Mouse (Mus musculus) A20 (cell line): Measurements from ENCODE around the gene Fstl5.
A peak's percentile ranks its signal among the peaks of the same experiment; 100 is the strongest.
"Not testable (repeated sequence)": the region's sequence is repeated elsewhere in the genome, so short reads cannot be mapped to it uniquely, and the experiment has no call there.

Experiments used
- DNase-seq: peaks from one replicate; pipeline ENCODE4 v3.0.0-alpha.2; 2011; ENCODE audit warnings: low read depth, low spot score

The Fstl5 gene

GRCm38 (mm10) chr3:76507891-76508290 lies 433.8 kb downstream of the Fstl5 start:
- DNase-seq = not testable (repeated sequence)

- no peak for DNase-seq
Observed at GRCm38 (mm10) chr3:76508811-76509210, 434.7 kb downstream of the Fstl5 start.

GRCm38 (mm10) chr3:76567346-76567745 lies 493.3 kb downstream of the Fstl5 start:
- DNase-seq = peak; percentile 20

GRCm38 (mm10) chr3:76572478-76572877 lies 498.4 kb downstream of the Fstl5 start:
- no peak for DNase-seq

- no peak for DNase-seq
Observed at GRCm38 (mm10) chr3:76572920-76573541, 499.0 kb downstream of the Fstl5 start.

GRCm38 (mm10) chr3:76593148-76593547 lies 519.1 kb downstream of the Fstl5 start:
- DNase-seq = no peak

GRCm38 (mm10) chr3:76620044-76620443 lies 546.0 kb downstream of the Fstl5 start:
- DNase-seq = no peak

- DNase-seq = no peak
Observed at GRCm38 (mm10) chr3:76654243-76654642, 580.2 kb downstream of the Fstl5 start.

GRCm38 (mm10) chr3:76670859-76671258 lies 596.8 kb downstream of the Fstl5 start:
- DNase-seq = no peak

DNA sequence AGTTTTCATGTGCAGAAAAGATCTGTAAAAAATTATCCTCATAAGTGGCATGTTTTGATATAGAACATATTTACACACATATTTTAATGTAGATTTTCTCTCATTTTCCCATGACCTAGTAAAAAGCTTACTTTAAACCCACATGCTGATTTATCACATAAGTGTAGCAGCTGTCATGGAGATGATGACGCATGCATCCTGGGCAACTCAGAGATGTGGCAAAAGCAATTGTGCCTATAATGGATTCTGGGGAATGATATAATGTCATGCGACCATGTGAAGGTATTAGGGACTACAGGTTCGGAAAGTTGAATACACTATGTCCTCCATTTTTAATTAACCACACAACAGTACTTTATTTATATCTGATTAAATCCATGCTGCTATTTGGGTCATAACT lies 601.9 kb downstream of the Fstl5 start:
- DNase-seq = no peak

DNA sequence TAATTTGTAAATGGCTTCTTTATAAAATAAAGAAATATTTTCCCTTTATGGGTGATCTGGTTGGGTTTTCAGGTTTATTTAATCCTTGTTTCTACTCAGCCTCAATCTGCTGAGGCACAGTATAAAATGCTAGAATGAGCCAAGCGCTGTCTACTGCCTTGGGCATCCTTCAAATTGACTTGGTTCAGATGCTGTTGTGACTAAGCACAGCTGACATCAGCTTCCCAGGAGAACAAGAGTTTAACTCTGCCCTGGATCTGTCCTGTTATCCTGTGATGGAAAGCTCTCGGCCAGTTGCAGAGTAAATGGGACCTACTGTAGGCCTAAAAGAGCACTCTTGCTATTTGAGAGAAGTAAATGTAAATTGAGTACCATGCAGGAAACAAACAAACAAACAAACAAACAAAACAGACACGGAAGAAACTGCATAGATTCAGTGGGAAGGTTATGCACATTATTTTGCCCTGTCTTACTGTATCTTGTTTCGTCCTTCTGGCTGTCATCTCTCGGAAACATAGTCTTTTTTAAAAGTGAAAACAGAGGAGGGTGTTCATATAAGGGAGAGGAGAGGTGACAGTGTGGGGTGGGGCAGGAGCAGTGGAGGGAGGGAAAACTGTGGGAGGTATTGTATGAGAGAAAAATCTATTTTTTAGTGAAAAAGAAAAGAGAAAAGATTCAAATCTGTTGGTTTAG lies 605.9 kb downstream of the Fstl5 start:
- no peak for DNase-seq

GRCm38 (mm10) chr3:76680546-76680883 lies 606.4 kb downstream of the Fstl5 start:
- DNase-seq = no peak

GRCm38 (mm10) chr3:76697134-76697629 lies 623.1 kb downstream of the Fstl5 start:
- no peak for DNase-seq

GRCm38 (mm10) chr3:76739221-76739620 lies 665.2 kb downstream of the Fstl5 start:
- DNase-seq = no peak
